Mouse (Mus musculus): ENCODE data around the gene Mmp8. TPM values are rescaled to one million over a fixed set of nuclear protein-coding genes. Genes with fewer than 3 reads are reported as not detected.

Gene Mmp8
- polyA plus RNA-seq, 1 experiment: 247 TPM

DNA sequence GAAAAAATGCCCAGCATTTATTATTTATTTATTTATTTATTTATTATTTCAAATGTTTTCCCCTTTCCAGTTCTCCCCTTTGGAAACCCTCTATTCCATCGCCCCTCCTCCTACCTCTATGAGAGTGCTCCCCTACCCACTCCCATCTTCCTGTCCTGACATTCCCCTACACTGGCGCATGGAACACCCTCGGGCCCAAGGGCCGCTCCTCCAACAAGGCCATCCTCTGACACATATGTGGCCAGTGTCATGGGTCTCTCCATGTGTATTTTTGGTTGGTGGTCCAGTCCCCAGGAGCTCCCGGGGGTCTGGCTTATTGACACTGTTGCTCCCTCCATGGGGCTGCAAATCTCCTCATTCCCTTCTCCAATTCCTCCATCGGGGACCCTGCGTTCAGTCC lies 12.3 kb upstream of the Mmp8 start:
- 86% methylated on average over 7 of the region's 7 CpGs for WGBS
- TF ChIP-seq POLR2A (IDR thresholded peaks at IDR 0.05; ENCODE audit: borderline replicate concordance, control insufficient read depth, low read depth, low read length): no peak
- TF ChIP-seq CTCF (IDR thresholded peaks at IDR 0.05; ENCODE audit: control insufficient read depth, insufficient read depth, low read length): no peak
- H3K4me3 ChIP-seq (replicated peaks; ENCODE audit: control insufficient read depth, low read depth, low read length): no peak overlapping the region
- H3K4me1 ChIP-seq (ENCODE audit: control insufficient read depth, insufficient read depth, low read length): no peaks in the 10 kb centered on the region
- H3K27ac ChIP-seq (ENCODE audit: control insufficient read depth, insufficient read depth, low read depth, low read length, poor library complexity): no peak overlapping the region

DNA sequence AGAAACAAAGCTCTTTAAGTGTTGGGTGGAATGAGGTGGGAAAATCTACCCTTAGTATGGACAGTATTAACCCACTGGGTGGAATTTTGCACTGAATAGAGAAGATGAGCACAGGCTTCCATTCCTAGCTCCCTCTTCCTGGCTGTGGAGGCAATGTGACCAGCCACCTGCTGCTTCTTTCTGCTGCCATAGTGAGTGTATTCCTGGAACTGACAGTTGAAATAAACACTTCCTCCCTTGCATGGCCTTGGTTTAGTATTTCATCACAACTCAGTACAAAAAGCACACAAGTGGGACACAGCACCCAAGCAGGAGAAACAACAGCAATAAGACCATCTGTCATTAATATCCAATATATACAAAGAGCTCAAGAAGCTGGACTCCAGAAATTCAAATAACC lies 6.3 kb upstream of the Mmp8 start:
- TF ChIP-seq CTCF (IDR thresholded peaks at IDR 0.05; ENCODE audit: control insufficient read depth, insufficient read depth, low read length) (no peak), POLR2A (IDR thresholded peaks at IDR 0.05; ENCODE audit: borderline replicate concordance, control insufficient read depth, low read depth, low read length) (no peak)
- peaks cover 2% of the 10 kb centered on the region; the same call in 1 of the 2 replicates for H3K4me1 ChIP-seq (ENCODE audit: control insufficient read depth, insufficient read depth, low read length)
- H3K27ac ChIP-seq (ENCODE audit: control insufficient read depth, insufficient read depth, low read depth, low read length, poor library complexity): no peak overlapping the region
- no peak overlapping the region for H3K4me3 ChIP-seq (replicated peaks; ENCODE audit: control insufficient read depth, low read depth, low read length)

GRCm38 (mm10) chr9:7553536-7553935 lies 4.7 kb upstream of the Mmp8 start:
- Histone ChIP-seq H3K4me3 (replicated peaks; ENCODE audit: control insufficient read depth, low read depth, low read length) (no peak overlapping the region), H3K27ac (ENCODE audit: control insufficient read depth, insufficient read depth, low read depth, low read length, poor library complexity) (no peak overlapping the region), H3K4me1 (ENCODE audit: control insufficient read depth, insufficient read depth, low read length) (peaks cover 2% of the 10 kb centered on the region; the same call in 1 of the 2 replicates)
- no peak for TF ChIP-seq POLR2A (IDR thresholded peaks at IDR 0.05; ENCODE audit: borderline replicate concordance, control insufficient read depth, low read depth, low read length)
- no peak for TF ChIP-seq CTCF (IDR thresholded peaks at IDR 0.05; ENCODE audit: control insufficient read depth, insufficient read depth, low read length)
- 45% methylated on average over 3 of the region's 3 CpGs for WGBS

DNA sequence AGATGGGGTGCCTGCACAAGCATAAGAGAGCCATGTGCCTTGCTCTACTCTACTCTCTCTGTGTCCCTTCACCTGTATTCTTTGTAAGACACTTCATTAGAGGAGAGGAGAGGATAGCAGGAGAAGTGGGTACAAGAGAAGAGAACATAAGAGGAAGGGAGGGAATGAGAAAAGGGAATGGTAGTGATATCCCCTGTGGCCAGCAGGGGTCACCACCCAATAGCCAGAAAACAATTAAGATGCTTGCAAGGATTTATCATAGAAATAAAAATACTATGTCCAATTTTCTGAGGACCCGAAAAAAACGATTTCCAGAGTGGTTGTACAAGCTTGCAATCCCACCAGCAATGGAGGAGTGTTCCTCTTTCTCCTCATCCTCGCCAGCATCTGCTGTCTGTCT lies 3.9 kb upstream of the Mmp8 start:
- 22% methylated on average over 3 of the region's 3 CpGs for WGBS

GRCm38 (mm10) chr9:7560026-7560425 lies 1.8 kb downstream of the Mmp8 start:
- peak overlapping the region; percentile 50 for H3K4me3 ChIP-seq (replicated peaks; ENCODE audit: control insufficient read depth, low read depth, low read length)
- H3K4me1 ChIP-seq (ENCODE audit: control insufficient read depth, insufficient read depth, low read length): no peaks in the 10 kb centered on the region; the same call in 1 of the 2 replicates
- TF ChIP-seq POLR2A (IDR thresholded peaks at IDR 0.05; ENCODE audit: borderline replicate concordance, control insufficient read depth, low read depth, low read length): no peak
- no peak for TF ChIP-seq CTCF (IDR thresholded peaks at IDR 0.05; ENCODE audit: control insufficient read depth, insufficient read depth, low read length)
- 57% methylated on average over 4 of the region's 4 CpGs for WGBS
- no peak overlapping the region; the same call in 1 of the 2 replicates for H3K27ac ChIP-seq (ENCODE audit: control insufficient read depth, insufficient read depth, low read depth, low read length, poor library complexity)

More for the DNA sequence above, 3.9 kb upstream of the Mmp8 start:
- Histone ChIP-seq H3K4me1 (ENCODE audit: control insufficient read depth, insufficient read depth, low read length) (peaks cover 2% of the 10 kb centered on the region; the same call in 1 of the 2 replicates), H3K27ac (ENCODE audit: control insufficient read depth, insufficient read depth, low read depth, low read length, poor library complexity) (no peak overlapping the region), H3K4me3 (replicated peaks; ENCODE audit: control insufficient read depth, low read depth, low read length) (no peak overlapping the region)
- TF ChIP-seq POLR2A (IDR thresholded peaks at IDR 0.05; ENCODE audit: borderline replicate concordance, control insufficient read depth, low read depth, low read length) (no peak), CTCF (IDR thresholded peaks at IDR 0.05; ENCODE audit: control insufficient read depth, insufficient read depth, low read length) (no peak)

DNA sequence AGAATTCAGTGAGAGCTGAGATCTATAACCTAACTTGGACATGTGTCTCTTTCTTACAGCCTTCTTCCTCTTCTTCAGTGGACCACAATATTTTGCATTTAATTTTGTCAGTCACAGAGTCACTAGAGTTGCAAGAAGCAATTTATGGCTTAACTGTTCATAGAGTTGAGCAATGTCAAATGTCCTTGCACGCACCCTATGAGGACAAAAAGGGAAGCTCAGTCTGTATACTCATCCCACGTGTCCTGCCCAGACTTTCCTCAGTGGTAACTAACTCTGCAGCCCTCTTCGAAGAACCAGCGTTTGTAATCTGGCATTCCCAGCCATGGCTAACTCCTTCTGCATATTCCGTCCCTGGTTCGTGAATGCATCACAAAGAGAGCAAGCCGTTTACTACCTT lies 9.1 kb downstream of the Mmp8 start:
- H3K4me3 ChIP-seq (replicated peaks; ENCODE audit: control insufficient read depth, low read depth, low read length): no peak overlapping the region
- WGBS: 12% methylated on average over 7 of the region's 7 CpGs
- H3K27ac ChIP-seq (ENCODE audit: control insufficient read depth, insufficient read depth, low read depth, low read length, poor library complexity): no peak overlapping the region; the same call in 1 of the 2 replicates
- peaks cover 2% of the 10 kb centered on the region; the same call in 1 of the 2 replicates for H3K4me1 ChIP-seq (ENCODE audit: control insufficient read depth, insufficient read depth, low read length)
- TF ChIP-seq POLR2A (IDR thresholded peaks at IDR 0.05; ENCODE audit: borderline replicate concordance, control insufficient read depth, low read depth, low read length) (no peak), CTCF (IDR thresholded peaks at IDR 0.05; ENCODE audit: control insufficient read depth, insufficient read depth, low read length) (no peak)

DNA sequence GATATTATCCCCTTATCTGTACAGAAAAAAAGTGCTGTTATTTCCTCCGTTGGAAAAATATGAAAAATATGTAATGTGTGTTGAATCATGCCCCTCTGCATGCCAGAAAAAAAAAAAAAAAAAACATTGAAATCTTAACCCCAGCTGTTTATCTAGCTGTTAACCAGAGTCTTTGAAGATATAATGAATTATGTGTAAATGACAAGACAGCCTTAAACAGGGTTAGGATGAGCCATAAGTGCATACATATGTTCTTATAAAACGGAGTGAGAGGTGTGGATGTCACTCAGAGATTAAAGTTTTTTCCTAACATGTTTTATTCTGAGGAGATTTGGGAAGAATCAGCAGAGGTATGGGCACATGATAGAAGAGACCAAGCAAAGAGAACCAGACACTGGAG lies 9.7 kb downstream of the Mmp8 start:
- no peak overlapping the region for H3K27ac ChIP-seq (ENCODE audit: control insufficient read depth, insufficient read depth, low read depth, low read length, poor library complexity)
- 57% methylated on average over 2 of the region's 2 CpGs for WGBS
- H3K4me1 ChIP-seq (ENCODE audit: control insufficient read depth, insufficient read depth, low read length): peaks cover 3% of the 10 kb centered on the region; the same call in 1 of the 2 replicates

GRCm38 (mm10) chr9:7570485-7570884 lies 12.2 kb downstream of the Mmp8 start:
- Histone ChIP-seq H3K4me1 (ENCODE audit: control insufficient read depth, insufficient read depth, low read length) (peaks cover 5% of the 10 kb centered on the region; the same call in 1 of the 2 replicates), H3K27ac (ENCODE audit: control insufficient read depth, insufficient read depth, low read depth, low read length, poor library complexity) (no peak overlapping the region), H3K4me3 (replicated peaks; ENCODE audit: control insufficient read depth, low read depth, low read length) (no peak overlapping the region)
- 32% methylated on average over 1 of the region's 1 CpGs for WGBS
- TF ChIP-seq CTCF (IDR thresholded peaks at IDR 0.05; ENCODE audit: control insufficient read depth, insufficient read depth, low read length) (no peak), POLR2A (IDR thresholded peaks at IDR 0.05; ENCODE audit: borderline replicate concordance, control insufficient read depth, low read depth, low read length) (no peak)

More for the DNA sequence above, 9.7 kb downstream of the Mmp8 start:
- no peak for TF ChIP-seq POLR2A (IDR thresholded peaks at IDR 0.05; ENCODE audit: borderline replicate concordance, control insufficient read depth, low read depth, low read length)
- no peak for TF ChIP-seq CTCF (IDR thresholded peaks at IDR 0.05; ENCODE audit: control insufficient read depth, insufficient read depth, low read length)
- H3K4me3 ChIP-seq (replicated peaks; ENCODE audit: control insufficient read depth, low read depth, low read length): no peak overlapping the region

DNA sequence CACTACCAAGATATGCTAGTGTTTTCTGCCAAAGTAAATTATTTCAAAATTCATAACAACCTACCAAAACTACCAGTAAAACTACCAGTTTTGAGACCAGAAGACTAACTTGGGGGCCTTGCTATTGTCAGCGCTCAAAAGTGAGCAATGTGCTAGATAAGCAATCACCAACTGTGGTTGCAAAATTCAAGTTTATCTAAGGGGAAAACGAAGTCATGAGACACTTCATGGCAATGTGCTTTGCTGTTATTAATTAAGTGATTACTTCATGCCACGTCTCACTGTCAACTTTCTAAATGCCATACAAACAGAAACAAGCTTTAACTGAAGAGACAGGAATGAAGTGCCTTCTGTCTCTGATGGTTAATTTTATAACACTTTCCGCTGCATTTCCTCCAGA lies 12.9 kb downstream of the Mmp8 start, which contains the start of gene Mmp27:
Gene Mmp27, plus strand, starts transcription at position 235 of the 400 bp plus-strand sequence.
- no peak within 1 kb of the TSS for H3K4me3 ChIP-seq (replicated peaks; ENCODE audit: control insufficient read depth, low read depth, low read length)
- H3K4me1 ChIP-seq (ENCODE audit: control insufficient read depth, insufficient read depth, low read length): peaks cover 6% of the 10 kb centered on the region; the same call in 1 of the 2 replicates
- TF ChIP-seq CTCF (IDR thresholded peaks at IDR 0.05; ENCODE audit: control insufficient read depth, insufficient read depth, low read length) (no peak), POLR2A (IDR thresholded peaks at IDR 0.05; ENCODE audit: borderline replicate concordance, control insufficient read depth, low read depth, low read length) (no peak)
- WGBS: 29% methylated on average over 4 of the region's 4 CpGs
- peak within 1 kb of the TSS; percentile 50 for H3K27ac ChIP-seq (ENCODE audit: control insufficient read depth, insufficient read depth, low read depth, low read length, poor library complexity)

Data from bone marrow, adult 2 months (tissue).